Mouse (Mus musculus) CH12.LX (cell line): ENCODE measurements around the gene Cdk5rap3.

ENCODE experiments used
- CTCF ChIP-seq, 2 experiments: IDR thresholded peaks in 1 of 2; conservative IDR thresholded peaks in 1 of 2; 2 replicates each; pipeline ENCODE4 v1.5.1; 2011 to 2012; ENCODE audit warnings: low read depth in 2 of 2, low read length in 2 of 2, improper control_type of control experiment in 1 of 2, inconsistent platforms in 1 of 2, mild to moderate bottlenecking in 1 of 2, moderate library complexity in 1 of 2
- EP300 ChIP-seq: IDR thresholded peaks from 2 replicates; pipeline ENCODE4 v1.6.1; 2011; ENCODE audit warnings: low read length, improper control_type of control experiment
- ETS1 ChIP-seq: conservative IDR thresholded peaks from 2 replicates; pipeline ENCODE4 v1.6.1; 2012; ENCODE audit warnings: low read depth, mild to moderate bottlenecking, inconsistent platforms, low read length, improper control_type of control experiment, moderate library complexity
- JUND ChIP-seq: conservative IDR thresholded peaks from 2 replicates; pipeline ENCODE4 v1.6.1; 2011; ENCODE audit warnings: low read depth, low read length, improper control_type of control experiment
- MAFK ChIP-seq: IDR thresholded peaks from 2 replicates; pipeline ENCODE4 v1.6.1; 2011; ENCODE audit warnings: low read length, improper control_type of control experiment; ENCODE audit not compliant: insufficient replicate concordance
- NRF1 ChIP-seq: IDR thresholded peaks from 2 replicates; pipeline ENCODE4 v1.6.1; 2014; ENCODE audit warnings: low read depth, mild to moderate bottlenecking, inconsistent platforms, low read length, improper control_type of control experiment, moderate library complexity
- RAD21 ChIP-seq: IDR thresholded peaks from 2 replicates; pipeline ENCODE4 v1.6.1; 2011; ENCODE audit warnings: low read depth, mild to moderate bottlenecking, low read length, improper control_type of control experiment, moderate library complexity
- TCF12 ChIP-seq: IDR thresholded peaks from 2 replicates; pipeline ENCODE4 v1.6.1; 2014; ENCODE audit warnings: low read depth, mild to moderate bottlenecking, inconsistent platforms, low read length, improper control_type of control experiment
- USF1 ChIP-seq: IDR thresholded peaks from 2 replicates; pipeline ENCODE4 v1.6.1; 2014; ENCODE audit warnings: low read depth, mild to moderate bottlenecking, inconsistent platforms, low read length, improper control_type of control experiment
- USF2 ChIP-seq: conservative IDR thresholded peaks from 2 replicates; pipeline ENCODE4 v1.6.1; 2011; ENCODE audit warnings: low read depth, low read length, improper control_type of control experiment
- ZKSCAN1 ChIP-seq: IDR thresholded peaks from 2 replicates; pipeline ENCODE4 v1.6.1; 2012; ENCODE audit warnings: low read depth, inconsistent platforms, low read length, improper control_type of control experiment, borderline replicate concordance

GRCm38 (mm10) chr11:96929096-96929765, 12.9 kb upstream of the Cdk5rap3 start:
- TF ChIP-seq CTCF (conservative IDR thresholded peaks at IDR 0.05 in 1 of 2, IDR thresholded peaks at IDR 0.05 in 1 of 2; ENCODE audit: low read depth in 2 of 2, low read length in 2 of 2): no peak
- TF ChIP-seq MAFK: no peak
- TF ChIP-seq EP300: no peak
- TF ChIP-seq NRF1: no peak
- TF ChIP-seq ETS1: no peak
- TF ChIP-seq JUND: no peak
- no peak for TF ChIP-seq USF1
- no peak for TF ChIP-seq RAD21
- no peak for TF ChIP-seq USF2
- TF ChIP-seq ZKSCAN1: no peak
- no peak for TF ChIP-seq TCF12
